Mouse (Mus musculus): ENCODE results near the gene Pth. TPM values are rescaled to one million over a fixed set of nuclear protein-coding genes. Genes with fewer than 3 reads are reported as not detected.

Pth gene
- total RNA-seq (2014; rRNA removed) (not detected in 2 replicates), polyA plus RNA-seq (2015; fragmentation: Nextera tagmentation; extraction: Ambion mirVana) (not detected in 2 replicates)

DNA sequence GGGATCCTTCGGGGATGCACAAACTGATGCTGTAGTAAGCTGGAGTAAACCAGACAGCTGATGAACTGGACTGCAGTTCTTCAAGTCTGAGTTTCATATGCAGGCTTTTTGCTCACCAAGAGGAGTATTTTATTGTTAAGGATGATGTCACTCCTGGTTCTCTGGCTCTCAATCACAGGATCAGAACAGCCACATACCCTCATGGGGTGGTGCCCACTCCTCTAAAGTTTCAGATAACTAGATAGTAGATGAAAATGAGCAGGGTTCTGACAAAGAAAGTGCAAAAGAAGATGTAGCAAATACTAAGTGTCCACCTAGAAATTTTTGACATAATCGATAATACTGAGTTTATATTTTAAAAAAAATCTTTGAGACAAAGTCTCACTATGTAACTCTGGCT lies at the start of gene Pth:
Gene Pth, minus strand, starts transcription at position 101 of the 400 bp plus-strand sequence.
- Histone ChIP-seq H3K9ac (no peak within 1 kb of the TSS), H3K4me3 (ENCODE audit: low read depth, low read length) (no peak within 1 kb of the TSS), H3K4me2 (ENCODE audit: low read depth) (no peak within 1 kb of the TSS), H3K36me3 (ENCODE audit: insufficient read depth) (no peaks in the 10 kb centered on the region), H3K27ac (ENCODE audit: low read depth, low read length) (no peak within 1 kb of the TSS), H3K4me1 (ENCODE audit: insufficient read depth) (no peaks in the 10 kb centered on the region), H3K27me3 (ENCODE audit: insufficient read depth, low read length) (no peaks in the 10 kb centered on the region), H3K9me3 (ENCODE audit: low read length) (no peaks in the 10 kb centered on the region)
- WGBS: 84% methylated on average over 2 of the region's 2 CpGs
- no peak for TF ChIP-seq CTCF (IDR thresholded peaks at IDR 0.05; ENCODE audit: low read depth)
- DNase-seq (no peak), ATAC-seq (no peak)

DNA sequence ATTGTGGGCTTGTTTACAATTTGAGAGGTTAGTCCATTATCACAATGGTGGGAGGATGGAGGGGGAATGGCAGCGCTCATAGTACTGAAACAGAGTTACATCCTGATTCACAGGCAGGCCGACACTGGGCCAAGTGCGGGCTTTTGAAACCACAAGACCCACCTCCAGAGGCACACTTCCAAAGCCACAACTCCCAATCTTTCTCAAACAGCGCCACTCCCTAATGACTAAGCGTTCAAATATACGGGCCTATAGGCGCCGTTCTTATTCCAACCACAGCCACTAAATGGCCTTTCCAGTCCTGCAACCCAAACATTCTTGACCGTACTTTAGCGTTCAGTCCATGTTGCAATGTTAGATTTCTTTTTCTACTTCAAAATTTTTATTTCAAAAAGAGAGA lies 47.9 kb upstream of the Pth start:
- ATAC-seq: no peak
- no peak overlapping the region for H3K4me3 ChIP-seq (ENCODE audit: low read depth, low read length)
- no peak for DNase-seq
- H3K9ac ChIP-seq: no peak overlapping the region
- no peaks in the 10 kb centered on the region for H3K27me3 ChIP-seq (ENCODE audit: insufficient read depth, low read length)
- 91% methylated on average over 10 of the region's 10 CpGs for WGBS
- no peaks in the 10 kb centered on the region for H3K9me3 ChIP-seq (ENCODE audit: low read length)
- no peak overlapping the region for H3K27ac ChIP-seq (ENCODE audit: low read depth, low read length)
- no peak overlapping the region for H3K4me2 ChIP-seq (ENCODE audit: low read depth)
- TF ChIP-seq CTCF (IDR thresholded peaks at IDR 0.05; ENCODE audit: low read depth): no peak
- H3K4me1 ChIP-seq (ENCODE audit: insufficient read depth): no peaks in the 10 kb centered on the region
- no peaks in the 10 kb centered on the region for H3K36me3 ChIP-seq (ENCODE audit: insufficient read depth)

GRCm38 (mm10) chr7:113434286-113434685 lies 45.9 kb upstream of the Pth start:
- H3K4me1 ChIP-seq (ENCODE audit: insufficient read depth): no peaks in the 10 kb centered on the region
- TF ChIP-seq CTCF (IDR thresholded peaks at IDR 0.05; ENCODE audit: low read depth): peak; percentile 63
- no peaks in the 10 kb centered on the region for H3K27me3 ChIP-seq (ENCODE audit: insufficient read depth, low read length)
- H3K4me3 ChIP-seq (ENCODE audit: low read depth, low read length): no peak overlapping the region
- no peaks in the 10 kb centered on the region for H3K36me3 ChIP-seq (ENCODE audit: insufficient read depth)
- H3K4me2 ChIP-seq (ENCODE audit: low read depth): no peak overlapping the region
- peak; percentile 32 for DNase-seq
- no peak overlapping the region for H3K9ac ChIP-seq
- H3K9me3 ChIP-seq (ENCODE audit: low read length): no peaks in the 10 kb centered on the region
- H3K27ac ChIP-seq (ENCODE audit: low read depth, low read length): no peak overlapping the region
- 19% methylated on average over 4 of the region's 4 CpGs for WGBS
- no peak; the same call in 1 of the 2 replicates for ATAC-seq

GRCm38 (mm10) chr7:113433451-113433850 lies 45.1 kb upstream of the Pth start:
- Histone ChIP-seq H3K4me1 (ENCODE audit: insufficient read depth) (no peaks in the 10 kb centered on the region), H3K27ac (ENCODE audit: low read depth, low read length) (no peak overlapping the region), H3K27me3 (ENCODE audit: insufficient read depth, low read length) (no peaks in the 10 kb centered on the region), H3K9ac (no peak overlapping the region), H3K9me3 (ENCODE audit: low read length) (no peaks in the 10 kb centered on the region), H3K4me2 (ENCODE audit: low read depth) (no peak overlapping the region), H3K36me3 (ENCODE audit: insufficient read depth) (no peaks in the 10 kb centered on the region), H3K4me3 (ENCODE audit: low read depth, low read length) (no peak overlapping the region)
- WGBS: 86% methylated on average over 3 of the region's 3 CpGs
- ATAC-seq: no peak
- TF ChIP-seq CTCF (IDR thresholded peaks at IDR 0.05; ENCODE audit: low read depth): no peak
- no peak for DNase-seq

DNA sequence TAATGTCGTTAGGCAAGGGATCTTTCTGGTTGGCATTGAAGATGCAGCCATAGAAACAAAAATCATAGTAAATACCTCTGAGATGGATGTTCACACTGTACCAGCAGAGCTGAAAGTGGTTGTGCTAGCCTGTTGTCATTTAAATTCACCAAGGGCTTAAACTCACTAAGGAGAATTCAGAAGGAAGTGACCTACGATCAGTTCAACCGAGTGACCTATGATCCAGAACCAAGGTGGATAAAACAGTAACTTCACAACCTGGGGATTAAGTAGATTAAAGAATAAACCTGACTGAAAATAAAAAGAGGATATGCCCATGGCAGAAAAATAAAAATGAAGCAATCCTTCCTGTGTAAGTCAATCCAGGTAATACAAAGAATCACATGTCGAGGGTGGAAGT lies 44.5 kb upstream of the Pth start:
- TF ChIP-seq CTCF (IDR thresholded peaks at IDR 0.05; ENCODE audit: low read depth): no peak
- 86% methylated on average over 4 of the region's 4 CpGs for WGBS
- Histone ChIP-seq H3K27me3 (ENCODE audit: insufficient read depth, low read length) (no peaks in the 10 kb centered on the region), H3K4me1 (ENCODE audit: insufficient read depth) (no peaks in the 10 kb centered on the region), H3K4me3 (ENCODE audit: low read depth, low read length) (no peak overlapping the region), H3K9ac (no peak overlapping the region), H3K27ac (ENCODE audit: low read depth, low read length) (no peak overlapping the region), H3K9me3 (ENCODE audit: low read length) (no peaks in the 10 kb centered on the region), H3K4me2 (ENCODE audit: low read depth) (no peak overlapping the region), H3K36me3 (ENCODE audit: insufficient read depth) (no peaks in the 10 kb centered on the region)
- ATAC-seq (no peak), DNase-seq (no peak)

- H3K9me3 ChIP-seq (ENCODE audit: low read length): no peaks in the 10 kb centered on the region
- DNase-seq (no peak), ATAC-seq (no peak)
- H3K27me3 ChIP-seq (ENCODE audit: insufficient read depth, low read length): no peaks in the 10 kb centered on the region
- no peaks in the 10 kb centered on the region for H3K36me3 ChIP-seq (ENCODE audit: insufficient read depth)
- no peak overlapping the region for H3K4me2 ChIP-seq (ENCODE audit: low read depth)
- H3K4me1 ChIP-seq (ENCODE audit: insufficient read depth): no peaks in the 10 kb centered on the region
- H3K9ac ChIP-seq: no peak overlapping the region
- WGBS: 93% methylated on average over 1 of the region's 1 CpGs
- H3K4me3 ChIP-seq (ENCODE audit: low read depth, low read length): no peak overlapping the region
- TF ChIP-seq CTCF (IDR thresholded peaks at IDR 0.05; ENCODE audit: low read depth): no peak
- no peak overlapping the region for H3K27ac ChIP-seq (ENCODE audit: low read depth, low read length)
Measured at GRCm38 (mm10) chr7:113420771-113421170, 32.4 kb upstream of the Pth start.

DNA sequence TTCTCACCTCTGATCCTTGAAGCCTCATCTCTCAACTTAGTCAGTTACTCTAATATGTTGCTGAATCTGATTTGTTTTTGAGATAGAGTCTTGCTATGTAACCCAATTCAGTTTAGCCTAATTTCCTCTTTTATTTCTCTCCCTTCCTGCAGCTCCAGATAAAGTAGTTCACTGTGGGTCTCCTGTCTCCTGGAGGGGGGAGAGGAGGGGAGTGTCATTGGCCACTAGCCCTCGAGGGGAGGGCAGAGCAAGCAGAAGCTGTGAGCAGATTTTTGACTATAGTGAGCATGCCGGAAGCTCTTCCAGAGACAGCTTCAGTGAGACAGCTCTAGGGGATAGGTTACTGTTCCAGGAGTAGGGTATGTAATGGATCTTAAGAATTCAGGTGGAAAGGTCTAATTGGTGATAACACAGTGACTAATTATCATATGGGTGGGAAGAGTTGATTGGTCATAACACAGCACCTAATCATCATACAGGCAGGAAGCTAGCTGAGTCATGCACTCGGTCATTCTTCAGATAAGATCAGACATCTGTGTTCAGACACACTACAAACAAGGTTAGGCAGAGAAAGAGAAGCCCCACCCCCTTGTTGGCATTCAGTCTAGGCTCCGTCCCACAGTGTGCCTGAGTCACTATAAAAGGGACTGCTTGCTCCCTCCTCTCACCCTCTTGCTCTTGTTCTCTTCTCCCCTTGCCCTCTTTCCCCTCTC lies 30.9 kb upstream of the Pth start:
- Histone ChIP-seq H3K9me3 (ENCODE audit: low read length) (no peaks in the 10 kb centered on the region), H3K36me3 (ENCODE audit: insufficient read depth) (no peaks in the 10 kb centered on the region), H3K4me3 (ENCODE audit: low read depth, low read length) (no peak overlapping the region), H3K27me3 (ENCODE audit: insufficient read depth, low read length) (no peaks in the 10 kb centered on the region), H3K4me2 (ENCODE audit: low read depth) (no peak overlapping the region), H3K4me1 (ENCODE audit: insufficient read depth) (no peaks in the 10 kb centered on the region), H3K9ac (no peak overlapping the region), H3K27ac (ENCODE audit: low read depth, low read length) (no peak overlapping the region)
- 32% methylated on average over 4 of the region's 4 CpGs for WGBS
- DNase-seq: no peak
- ATAC-seq: no peak
- TF ChIP-seq CTCF (IDR thresholded peaks at IDR 0.05; ENCODE audit: low read depth): no peak
